Mouse (Mus musculus) gastrocnemius, adult 18-20 months (tissue): ENCODE results near the gene Lilr4b. TPM values are rescaled to one million over a fixed set of nuclear protein-coding genes. Genes with fewer than 3 reads are reported as not detected.
"Not testable (repeated sequence)": the region's sequence is repeated elsewhere in the genome, so short reads cannot be mapped to it uniquely, and the experiment has no call there.

Experiments
- DNase-seq: peaks from one replicate; pipeline ENCODE4 v3.0.0; 2021; ENCODE audit warnings: low spot score
- long read RNA-seq, 2 experiments: library from polyadenylated mRNA; stranded (forward); transcript quantifications; one replicate each; pipeline ENCODE4 v2.0.0; 2021
- total RNA-seq, 2 experiments: library from RNA; stranded (reverse); gene quantifications; 2 replicates each; pipeline ENCODE4 v1.2.3; 2021

Gene Lilr4b
- total RNA-seq: 1 to 10 TPM; 1.0 to 1.1 TPM
- long read RNA-seq, experiment 1, partial matches to known transcripts: 1 of 2 reads
- long read RNA-seq, experiment 1, other reads (novel, unspliced or antisense): 1 of 2 reads
- long read RNA-seq, experiment 2: 0 reads

DNA sequence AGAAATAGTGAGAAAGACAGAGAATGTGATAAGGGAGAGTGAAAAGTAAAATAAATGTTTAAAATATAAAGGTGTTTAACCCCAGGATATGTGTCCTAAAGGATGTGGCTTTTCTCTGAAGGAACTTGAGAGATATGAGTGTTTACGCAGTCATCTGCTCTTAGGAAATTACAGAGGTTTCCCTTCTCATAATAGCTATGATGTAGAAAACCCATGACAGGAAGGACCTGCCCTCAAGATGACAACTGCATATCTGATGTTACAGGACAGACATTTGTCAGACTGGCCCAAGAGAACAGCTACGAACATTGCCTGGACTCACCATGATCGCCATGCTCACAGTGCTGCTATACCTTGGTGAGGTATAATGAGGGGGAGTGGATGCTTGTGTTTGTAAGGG is at the start of gene Lilr4b, which contains the start of gene Gm49339:
TSS of gene Lilr4b (plus strand) at position 236 of the 400 bp plus-strand sequence.
TSS of gene Gm49339 (plus strand) at position 216 of the 400 bp plus-strand sequence.
- not testable (repeated sequence) for DNase-seq

DNA sequence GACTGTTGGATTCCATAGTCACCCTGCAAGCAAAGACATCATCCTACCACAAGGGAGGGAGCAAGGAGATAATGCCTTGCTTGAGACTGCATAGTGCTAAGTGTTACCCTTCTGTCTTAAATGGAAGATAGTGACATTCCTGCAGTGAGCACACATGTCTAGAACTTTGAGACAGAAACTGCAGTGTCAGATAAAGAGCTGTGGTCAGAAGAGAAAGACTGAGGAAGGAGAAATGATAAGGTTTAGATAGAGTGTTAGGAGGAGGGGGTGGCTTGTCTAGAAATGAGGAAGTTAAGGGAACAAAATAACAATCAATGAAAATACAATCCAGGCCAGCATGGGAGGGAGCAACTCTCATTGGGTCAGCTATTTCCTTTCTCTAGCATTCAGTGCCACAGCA is 47.5 kb upstream of the Lilr4b start:
- no peak for DNase-seq

DNA sequence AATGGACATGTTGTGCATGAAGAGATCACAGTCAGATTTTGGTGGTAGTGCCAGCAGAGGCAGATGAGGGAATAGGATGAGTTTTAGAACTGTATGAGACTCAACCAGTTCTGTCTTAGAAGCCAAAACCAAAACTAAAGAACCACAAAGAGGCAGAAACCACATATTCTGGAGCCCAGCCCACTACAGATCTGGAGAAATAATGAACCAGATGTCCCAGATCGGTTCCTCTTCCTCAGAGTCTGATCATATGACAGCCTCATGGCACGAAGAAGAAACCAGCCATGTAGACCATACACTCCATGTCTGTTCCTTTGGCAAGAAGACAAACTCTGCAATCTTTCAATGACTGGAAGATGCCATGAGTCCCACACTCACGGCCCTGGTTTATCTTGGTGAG is 44.7 kb upstream of the Lilr4b start:
- DNase-seq: no peak

DNA sequence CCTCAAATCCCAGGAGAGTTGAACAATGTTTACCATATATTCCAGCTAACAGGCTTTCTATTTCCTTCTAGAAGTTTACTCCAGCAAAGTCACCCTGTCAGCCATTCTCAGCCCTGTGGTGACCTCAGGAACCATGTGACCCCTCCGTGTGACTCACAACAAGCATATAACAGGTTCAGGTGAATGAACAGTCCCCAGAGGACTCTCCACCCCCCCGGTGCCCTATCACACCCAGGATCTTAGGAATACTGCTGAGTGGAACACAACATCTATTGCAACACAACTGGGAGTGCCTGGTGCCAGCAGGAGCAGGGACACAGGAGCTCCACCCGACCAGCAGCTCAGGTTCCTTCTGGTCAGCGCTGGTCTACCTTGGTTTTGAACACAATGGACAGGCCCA is 28.8 kb upstream of the Lilr4b start:
- DNase-seq: no peak

DNA sequence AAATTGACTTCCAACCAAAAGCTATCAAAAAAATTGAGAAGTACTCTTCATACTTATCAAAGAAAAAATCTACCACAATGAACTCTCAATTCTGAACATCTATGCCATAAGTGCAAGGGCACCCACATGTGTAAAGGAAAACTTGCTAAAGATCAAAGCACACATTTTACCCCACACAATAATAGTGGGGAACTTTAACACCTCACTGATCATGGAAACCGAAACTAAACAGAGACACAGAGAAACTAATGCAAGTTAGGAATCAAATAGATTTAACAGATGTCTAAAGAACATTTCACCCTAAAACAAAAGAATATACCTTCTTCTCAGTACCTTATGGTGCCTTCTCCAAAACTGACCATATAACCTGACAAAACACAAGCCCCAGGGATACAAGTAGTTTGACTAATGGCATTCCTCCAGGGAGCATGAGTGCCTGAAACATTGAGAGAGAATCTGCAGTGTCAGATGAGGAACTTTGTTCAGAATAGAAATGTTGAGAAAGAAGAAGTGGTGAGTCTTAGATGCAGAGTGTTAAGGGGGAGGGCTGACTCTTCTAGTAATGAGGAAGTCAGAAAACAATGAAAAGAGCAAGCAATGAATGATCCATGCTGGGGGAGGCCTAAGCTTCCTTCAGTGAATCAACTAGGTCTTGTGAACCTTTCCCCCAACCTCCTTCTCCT is 26.7 kb upstream of the Lilr4b start:
- DNase-seq: no peak

DNA sequence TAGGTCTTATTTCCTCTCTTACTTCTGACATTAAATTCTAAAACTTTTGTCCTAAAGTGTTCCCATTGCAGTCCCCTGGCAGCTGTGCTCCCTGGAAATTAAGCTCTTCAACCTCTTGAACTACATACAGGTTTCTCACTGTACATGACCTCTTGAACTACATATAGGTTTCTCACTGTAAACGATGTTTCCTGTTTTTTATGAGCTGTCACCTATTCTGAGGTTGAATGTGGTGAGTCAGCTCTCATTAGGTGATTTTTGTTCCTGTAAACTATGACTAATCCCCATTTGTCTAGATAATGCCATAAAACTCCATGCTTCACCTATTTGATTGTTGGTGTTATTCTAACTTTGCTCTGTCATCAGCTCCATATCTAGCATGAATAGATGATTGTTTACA is 26.1 kb upstream of the Lilr4b start:
- DNase-seq: no peak

DNA sequence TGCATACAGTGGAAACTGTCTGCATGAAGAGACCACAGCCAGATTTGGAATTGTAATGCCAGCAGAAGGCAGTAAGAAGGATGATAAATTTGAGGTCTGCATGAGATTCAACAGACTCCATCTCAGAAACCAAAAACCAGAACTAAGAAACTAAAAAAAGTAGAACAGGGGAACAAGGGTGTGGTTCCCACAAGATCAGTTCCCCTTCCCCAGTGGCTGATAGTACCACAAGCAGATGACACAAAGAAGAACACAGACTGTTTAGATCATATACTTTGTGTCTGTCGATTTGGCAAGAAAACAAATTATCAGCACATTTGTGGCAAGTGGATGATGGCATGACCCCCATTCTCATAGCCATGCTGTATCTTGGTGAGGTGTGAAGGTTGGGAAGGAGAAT is 24.7 kb upstream of the Lilr4b start:
- DNase-seq: no peak

DNA sequence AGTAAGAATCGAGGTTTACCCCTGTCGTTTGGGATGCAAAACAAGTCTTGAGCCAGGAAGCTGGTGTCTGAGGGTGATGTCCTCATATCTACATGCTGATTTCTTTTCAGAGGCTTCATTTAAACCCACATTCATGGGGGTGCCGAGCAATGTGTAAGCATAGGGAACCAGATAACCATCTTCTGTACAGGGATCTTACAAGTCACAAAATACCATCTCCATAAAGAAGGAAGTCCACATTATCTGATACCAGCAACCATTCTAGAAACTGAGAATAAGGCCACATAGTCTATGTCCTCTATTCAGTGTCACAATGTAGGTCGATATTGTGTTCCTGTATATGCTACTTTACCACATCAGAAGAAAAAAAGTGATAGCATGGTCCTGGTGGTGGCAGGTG is 24.1 kb upstream of the Lilr4b start:
- DNase-seq: no peak

DNA sequence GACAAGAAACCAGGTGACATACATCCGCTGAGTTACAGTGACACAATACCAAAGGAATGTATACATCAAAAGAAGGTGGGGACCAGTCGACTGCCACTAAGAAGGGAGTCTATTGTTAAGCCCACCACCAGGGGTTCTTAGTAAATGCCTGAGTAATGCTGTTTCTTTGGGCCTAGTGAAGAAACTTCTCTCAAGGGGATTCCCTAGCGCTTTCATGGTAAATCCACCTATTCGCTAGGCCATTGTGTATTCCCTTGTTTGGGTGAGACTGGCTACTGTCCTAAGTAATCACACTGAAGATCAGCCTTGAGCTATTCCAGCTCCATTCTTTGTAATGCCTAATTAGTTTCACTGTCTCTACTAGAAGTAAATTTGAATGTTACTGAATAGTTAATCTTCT is 16.6 kb upstream of the Lilr4b start:
- DNase-seq: not testable (repeated sequence)

DNA sequence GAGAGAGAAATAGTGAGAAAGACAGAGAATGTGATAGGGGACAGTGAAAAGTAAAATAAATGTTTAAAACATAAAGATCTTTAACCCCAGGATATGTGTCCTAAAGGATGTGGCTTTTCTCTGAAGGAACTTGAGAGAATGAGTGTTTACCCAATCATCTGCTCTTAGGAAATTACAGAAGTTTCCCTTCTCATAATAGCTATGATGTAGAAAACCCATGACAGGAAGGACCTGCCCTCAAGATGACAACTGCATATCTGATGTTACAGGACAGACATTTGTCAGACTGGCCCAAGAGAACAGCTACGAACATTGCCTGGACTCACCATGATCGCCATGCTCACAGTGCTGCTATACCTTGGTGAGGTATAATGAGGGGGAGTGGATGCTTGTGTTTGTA is 10.3 kb downstream of the Lilr4b start, which contains the start of gene Lilrb4a:
TSS of gene Lilrb4a (plus strand) at position 266 of the 400 bp plus-strand sequence.
- DNase-seq: not testable (repeated sequence)

DNA sequence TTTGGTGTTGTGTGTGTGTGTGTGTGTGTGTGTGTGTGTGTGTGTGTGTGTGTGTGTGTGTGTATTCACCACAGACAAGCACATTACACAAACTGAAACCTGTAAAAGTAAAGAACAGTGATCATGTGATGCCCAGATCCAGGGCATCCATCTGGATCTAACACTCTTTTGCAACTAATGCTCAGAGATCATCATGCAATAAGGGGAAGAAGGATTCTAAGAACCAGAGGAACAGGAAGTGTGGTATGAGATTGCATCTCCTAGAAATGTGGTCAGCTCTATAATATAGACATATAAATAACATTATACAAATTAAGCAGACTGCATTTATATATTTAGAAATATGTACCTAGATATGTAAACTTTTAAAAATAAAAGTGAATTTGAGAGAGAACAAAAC is 39.6 kb downstream of the Lilr4b start:
- no peak for DNase-seq

DNA sequence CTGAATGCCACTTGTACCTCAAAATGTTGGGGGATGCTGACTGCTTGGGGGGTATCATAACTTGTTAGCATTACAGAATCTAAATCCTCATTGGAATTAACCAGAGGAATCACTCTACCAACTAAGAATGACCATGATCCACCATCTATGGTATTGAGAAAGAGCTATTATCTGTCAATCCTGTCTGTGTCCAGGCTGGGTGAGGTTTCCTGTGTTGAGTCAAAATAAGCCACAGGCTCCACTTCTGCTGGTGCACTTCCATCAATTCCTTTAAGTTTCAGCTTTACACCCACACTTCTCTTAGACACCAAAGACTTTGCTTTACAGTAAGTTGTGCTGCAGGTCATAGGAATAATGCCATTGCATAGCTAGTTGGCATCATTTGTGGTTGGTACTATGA is 41.0 kb downstream of the Lilr4b start:
- no peak for DNase-seq

DNA sequence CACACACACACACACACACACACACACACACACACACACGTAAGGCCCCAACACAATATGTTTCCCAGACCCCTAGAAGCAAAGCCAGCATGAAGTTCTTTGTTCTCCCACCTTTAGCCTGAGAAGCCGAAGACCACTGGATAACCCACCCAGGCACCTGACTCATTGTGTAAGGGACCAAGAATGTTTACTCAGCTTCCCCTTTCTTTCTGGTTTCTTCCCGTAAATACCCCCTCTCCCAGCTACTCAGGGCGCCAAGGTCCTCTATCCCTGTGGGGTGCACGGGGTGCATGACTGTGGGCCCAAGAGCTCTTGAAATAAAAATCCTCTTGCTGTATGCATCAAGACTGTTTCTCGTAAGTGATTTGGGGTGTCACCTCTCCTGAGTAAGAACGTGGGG is 45.7 kb downstream of the Lilr4b start:
- DNase-seq: no peak

DNA sequence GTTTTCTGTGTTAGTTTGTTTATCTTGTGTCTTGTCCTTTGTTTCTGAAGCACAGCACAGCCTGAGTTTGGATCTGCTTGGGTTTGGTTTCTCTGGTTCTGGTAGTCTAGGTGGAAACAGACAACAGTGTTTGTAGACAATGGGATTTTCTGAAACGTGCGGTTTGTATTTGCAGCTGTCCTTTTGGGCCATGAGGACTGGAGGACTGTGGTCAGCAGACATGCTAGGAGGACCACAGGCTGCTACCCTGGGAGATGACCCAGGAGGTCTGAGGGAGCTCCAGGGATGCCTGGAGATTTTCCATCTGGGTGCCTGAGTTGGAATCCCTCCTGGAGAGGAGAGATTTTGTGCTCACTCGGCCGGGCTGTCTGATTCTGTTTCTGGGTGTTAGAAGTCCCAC is 46.2 kb downstream of the Lilr4b start:
- no peak for DNase-seq

DNA sequence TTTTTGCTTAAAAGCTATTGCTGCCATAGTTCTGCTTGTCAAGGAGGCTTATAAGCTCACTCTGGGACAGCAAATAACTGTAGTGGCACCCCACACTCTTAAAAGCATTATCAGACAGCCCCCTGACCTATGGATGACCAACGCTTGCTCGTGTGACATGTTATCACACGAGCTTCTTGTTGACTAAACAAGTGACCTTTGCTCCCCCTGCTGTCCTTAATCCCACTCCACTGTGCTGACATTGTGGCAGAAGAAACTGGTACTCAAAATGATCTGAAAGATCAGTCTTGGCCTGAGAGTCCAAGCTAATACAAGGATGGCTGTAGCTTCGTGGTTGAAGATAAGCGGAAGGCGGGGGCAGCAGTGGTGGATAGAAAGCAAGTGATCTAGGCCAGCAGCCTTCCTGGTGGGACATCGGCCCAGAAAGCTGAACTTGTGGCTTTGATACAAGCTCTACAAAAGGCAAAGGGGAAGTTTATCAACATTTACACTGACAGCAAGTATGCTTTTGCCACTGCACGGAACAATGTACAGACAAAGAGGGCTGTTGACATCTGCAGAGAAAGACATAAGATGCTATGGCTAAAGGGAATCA is 48.5 kb downstream of the Lilr4b start:
- DNase-seq: no peak

DNA sequence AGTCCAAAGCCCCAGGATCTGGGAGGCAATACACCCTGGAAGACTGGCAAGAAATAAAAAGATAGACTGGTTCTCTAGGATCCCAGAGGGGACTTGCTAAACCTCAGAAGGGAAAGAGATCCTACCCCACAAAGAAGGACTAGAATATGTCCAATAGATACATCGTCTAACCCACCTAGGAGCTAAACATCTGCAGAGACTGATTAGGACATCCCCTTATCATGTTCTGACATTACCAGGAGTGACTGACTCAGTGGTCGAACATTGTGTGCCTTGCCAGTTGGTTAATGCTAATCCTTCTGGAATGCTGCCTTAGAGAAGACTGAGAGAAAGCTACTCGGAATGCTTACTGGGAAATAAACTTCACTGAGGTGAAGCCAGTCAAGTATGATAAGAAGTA is 49.1 kb downstream of the Lilr4b start:
- no peak for DNase-seq

DNA sequence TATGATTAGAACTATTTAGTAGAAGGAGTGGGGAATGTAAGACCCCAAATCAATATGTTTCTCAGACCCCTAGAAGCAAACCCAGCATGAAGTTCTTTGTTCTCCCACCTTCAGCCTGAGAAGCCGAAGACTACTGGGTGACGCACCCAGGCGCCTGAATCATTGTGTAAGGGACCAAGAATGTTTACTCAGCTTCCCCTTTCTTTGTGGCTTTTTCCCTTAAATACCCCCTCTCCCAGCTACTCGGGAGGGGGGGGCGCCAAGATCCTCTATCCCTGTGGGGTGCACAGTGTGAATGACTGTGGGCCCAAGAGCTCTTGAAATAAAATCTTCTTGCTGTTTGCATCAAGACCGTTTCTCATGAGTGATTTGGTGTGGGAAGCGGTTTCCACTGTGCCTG is 50.4 kb downstream of the Lilr4b start:
- no peak for DNase-seq

Other genes starting within 250 kb of the Lilr4b start
- gene Gm49339, start within 50 bp of the Lilr4b start, total RNA-seq: under 1 TPM in 1 of 2 experiments, not detected in 1; 0.64 TPM
- gene Lilrb4a, start 10.3 kb downstream of the Lilr4b start, total RNA-seq: under 1 TPM; 0.57 to 0.69 TPM
- gene Fam162b, start 109.9 kb downstream of the Lilr4b start, total RNA-seq: not detected
- not detected for gene Gprc6a, start 150.8 kb downstream of the Lilr4b start, total RNA-seq
- not detected for gene Rfx6, start 197.1 kb downstream of the Lilr4b start, total RNA-seq